Mouse (Mus musculus) small intestine, adult 2 months (tissue): ENCODE results near the gene Slco1b2.

Experiments
- CTCF ChIP-seq: fragments of 200-500 bp; IDR thresholded peaks from 2 replicates; pipeline ENCODE4 v1.5.1; 2012; ENCODE audit warnings: low read depth, mild to moderate bottlenecking, control low read depth, inconsistent platforms, low read length, moderate library complexity, mixed read lengths; ENCODE audit not compliant: insufficient replicate concordance, insufficient read length; ENCODE audit errors: extremely low read depth
- POLR2A ChIP-seq: fragments of 200-500 bp; IDR thresholded peaks from 2 replicates; pipeline ENCODE4 v1.6.1; 2012; ENCODE audit warnings: low read depth, mild to moderate bottlenecking, control low read depth, inconsistent platforms, low read length, moderate library complexity

GRCm38 (mm10) chr6:141600940-141601339, 28.4 kb upstream of the Slco1b2 start:
- TF ChIP-seq POLR2A = no peak
- TF ChIP-seq CTCF = no peak
